Mouse (Mus musculus): ENCODE results near the gene Mef2d.

Mef2d gene

DNA sequence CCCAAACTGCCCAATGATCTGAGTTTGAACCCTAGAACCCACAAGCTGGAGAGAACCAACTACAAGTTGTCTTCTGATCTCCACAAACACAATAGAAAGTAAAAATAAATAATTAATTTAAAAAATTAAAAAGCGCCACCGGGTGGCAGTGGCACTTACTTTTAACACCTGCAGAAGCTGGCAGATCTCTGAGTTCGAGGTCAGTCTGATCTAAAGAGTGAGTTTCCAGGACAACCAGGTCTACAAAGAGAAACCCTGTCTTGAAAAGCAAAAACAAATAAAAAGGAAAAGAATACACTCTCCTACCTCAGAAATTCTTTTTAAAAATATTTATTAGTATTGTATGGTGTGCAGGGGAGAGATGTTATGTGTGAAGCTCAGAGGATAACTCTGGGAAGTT, 4.4 kb upstream of the Mef2d start:
- no peak for DNase-seq (ENCODE audit: low spot score)

DNA sequence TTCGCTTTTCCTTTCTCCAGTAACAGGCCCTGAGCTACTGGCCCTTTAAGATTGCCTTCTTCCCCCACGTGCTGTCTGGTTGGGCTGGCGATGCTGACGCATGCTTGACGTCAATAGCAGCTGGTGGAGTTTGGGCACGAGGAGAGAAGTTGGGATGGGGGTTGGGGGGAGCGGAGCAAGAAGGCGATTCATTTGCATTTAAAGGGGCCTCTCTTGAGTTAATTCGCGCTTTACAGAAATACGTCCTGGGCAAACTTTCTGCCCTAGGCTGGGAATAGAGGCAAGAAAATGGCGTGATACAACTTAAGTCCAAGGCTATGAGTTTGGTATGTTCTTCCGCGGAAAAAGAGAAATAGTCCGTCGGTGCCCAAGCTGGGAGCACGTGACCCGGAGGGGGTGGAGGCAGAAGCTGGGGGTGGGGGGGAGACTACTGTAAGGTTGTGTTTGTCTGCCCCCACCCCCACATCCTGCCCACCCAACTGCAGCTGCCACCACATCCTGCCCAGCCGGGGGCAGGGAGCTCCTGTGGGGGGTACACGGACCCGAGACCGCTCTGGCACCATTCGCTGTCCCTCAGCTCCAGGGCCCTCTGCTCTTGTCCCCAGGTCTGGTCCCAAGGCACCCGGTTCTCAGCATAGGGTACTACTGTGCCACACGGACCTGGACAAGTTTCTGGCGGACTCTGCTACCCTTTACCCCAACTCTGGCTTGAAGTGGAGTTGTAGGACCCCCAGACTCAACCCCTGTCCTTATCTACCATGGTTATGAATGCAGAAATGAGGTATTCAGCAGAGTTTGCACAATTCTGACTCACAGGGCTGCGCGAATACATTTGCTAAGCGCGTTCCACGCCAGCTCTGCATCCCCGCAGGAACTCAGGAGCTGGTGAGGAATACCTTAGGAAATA, 3.6 kb upstream of the Mef2d start:
- DNase-seq (ENCODE audit: low spot score): peak; percentile 98

GRCm38 (mm10) chr3:88139243-88140177, 2.7 kb upstream of the Mef2d start:
- DNase-seq (ENCODE audit: low spot score): peak; percentile 51

DNA sequence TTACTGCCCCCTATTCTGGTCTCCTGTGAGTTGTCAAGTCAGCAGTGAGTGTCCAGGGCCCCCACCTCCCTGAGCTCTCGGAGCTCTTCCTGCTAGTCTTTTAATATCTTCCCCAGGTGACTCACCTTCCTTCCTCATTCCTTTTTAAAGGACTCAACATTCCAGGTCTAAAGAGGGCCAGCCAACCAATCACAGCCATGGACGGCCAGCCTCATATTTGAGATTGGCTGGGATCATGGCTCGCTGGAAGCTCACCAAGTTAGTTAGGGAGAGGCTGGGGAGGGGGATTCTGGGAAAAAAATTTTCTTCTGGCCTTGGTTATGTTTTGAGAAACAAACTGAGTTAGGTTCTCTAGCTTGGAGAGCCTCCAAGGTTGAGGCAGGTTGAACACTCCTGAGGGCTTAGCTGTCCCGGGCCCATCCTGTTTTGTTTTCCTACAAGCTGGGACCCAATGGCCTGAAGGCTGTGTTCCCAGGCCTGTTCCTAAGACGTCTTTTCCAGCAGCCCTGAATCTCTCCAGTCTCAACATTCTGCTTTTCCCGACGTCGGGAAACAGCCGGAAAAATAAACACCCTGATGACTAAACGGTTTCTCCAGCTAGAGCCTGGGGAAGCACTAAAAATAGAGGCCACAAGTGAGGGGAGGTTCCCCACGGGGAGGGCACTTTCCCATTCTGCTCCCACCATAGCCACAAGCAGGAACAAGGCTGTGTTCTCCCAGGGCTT, 1.8 kb upstream of the Mef2d start:
- peak; percentile 87 for DNase-seq (ENCODE audit: low spot score)

DNA sequence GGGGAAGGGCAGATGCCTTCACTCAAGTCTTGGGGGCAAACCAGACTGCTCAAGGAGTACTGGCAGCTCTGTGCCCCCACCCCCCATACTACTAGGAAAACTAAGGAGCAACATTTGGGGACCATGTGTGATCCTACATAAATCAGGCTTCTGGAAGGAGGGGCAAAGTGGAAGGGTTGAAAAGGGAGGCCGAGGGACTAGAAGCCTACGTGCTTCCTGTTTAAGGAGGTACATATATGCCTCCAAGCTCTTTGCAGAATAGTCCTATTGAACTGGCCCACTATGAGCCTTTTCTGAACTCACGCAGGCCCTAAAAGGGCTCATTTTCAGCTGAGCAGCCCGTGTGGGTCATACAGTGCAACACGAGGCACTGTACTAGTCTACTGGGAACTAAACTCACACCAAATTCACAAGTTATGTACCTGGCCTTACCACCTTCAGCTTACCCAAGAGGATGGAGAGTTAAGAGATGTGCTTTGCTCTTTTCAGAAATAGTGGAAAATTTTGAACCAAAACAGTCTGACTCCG, 1.2 kb upstream of the Mef2d start:
- DNase-seq (ENCODE audit: low spot score): no peak

GRCm38 (mm10) chr3:88141439-88141786, 759 bp upstream of the Mef2d start:
- DNase-seq (ENCODE audit: low spot score): peak; percentile 70

DNA sequence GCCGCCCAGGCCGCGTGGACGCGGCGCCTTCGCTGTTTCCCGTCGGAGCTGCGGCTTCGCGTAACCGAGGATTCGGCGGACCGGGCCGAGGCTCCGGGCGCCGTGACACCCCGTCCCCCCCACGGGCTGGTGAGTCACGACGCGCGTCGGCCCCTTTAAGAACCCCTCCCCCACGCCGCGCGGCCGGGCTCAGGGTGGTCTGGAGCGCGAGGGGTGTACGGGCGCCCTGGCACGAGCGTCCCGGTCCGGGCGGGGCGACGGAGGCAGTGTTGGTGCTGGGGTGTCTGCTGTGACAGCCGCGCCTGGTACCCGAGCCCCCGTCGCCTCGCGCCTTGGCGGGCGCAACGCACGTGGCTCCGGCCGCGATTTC, 359 bp downstream of the Mef2d start:
- no peak for DNase-seq (ENCODE audit: low spot score)

DNA sequence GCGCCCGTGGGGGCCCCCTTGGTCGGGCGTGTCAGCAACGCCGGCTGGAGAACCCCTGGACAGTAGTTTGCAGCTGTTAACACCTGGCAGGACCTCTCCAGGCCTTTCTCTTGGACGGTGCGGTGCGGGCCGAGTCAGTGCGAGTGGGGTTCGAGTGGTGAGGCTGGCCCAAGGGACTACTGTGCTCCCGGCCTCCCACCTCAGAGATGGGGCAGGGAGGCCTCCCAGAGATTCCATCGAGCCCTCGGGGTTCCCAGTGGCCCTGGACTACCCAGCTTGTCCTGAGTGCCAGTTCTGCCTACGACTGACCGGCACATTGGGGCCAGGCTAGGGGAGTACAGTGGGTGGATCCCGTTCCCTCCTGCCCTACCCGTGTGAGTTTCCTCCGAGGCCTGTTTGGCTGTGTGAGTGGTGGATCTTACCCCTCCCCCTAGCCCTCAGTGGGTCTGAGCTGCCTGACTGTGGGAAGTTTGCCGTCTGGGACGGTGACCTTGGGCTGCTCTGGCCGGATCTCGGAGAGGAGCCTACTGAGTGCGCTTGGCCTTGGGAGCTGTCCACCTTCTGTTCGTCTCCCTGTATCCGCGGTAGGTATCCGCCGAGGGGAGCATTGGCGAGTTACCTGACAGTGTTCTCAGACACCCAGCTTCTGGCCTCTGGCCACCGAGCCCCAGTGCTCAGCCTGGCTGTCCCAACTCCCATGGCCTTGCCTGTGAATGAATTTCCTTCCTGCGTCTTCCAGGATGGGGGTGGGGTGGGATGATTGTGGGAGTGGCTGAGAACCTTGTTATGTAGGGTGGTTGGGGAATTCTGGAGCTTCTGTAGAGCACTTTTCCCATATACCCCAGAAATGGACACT, 972 bp downstream of the Mef2d start:
- peak; percentile 80 for DNase-seq (ENCODE audit: low spot score)

DNA sequence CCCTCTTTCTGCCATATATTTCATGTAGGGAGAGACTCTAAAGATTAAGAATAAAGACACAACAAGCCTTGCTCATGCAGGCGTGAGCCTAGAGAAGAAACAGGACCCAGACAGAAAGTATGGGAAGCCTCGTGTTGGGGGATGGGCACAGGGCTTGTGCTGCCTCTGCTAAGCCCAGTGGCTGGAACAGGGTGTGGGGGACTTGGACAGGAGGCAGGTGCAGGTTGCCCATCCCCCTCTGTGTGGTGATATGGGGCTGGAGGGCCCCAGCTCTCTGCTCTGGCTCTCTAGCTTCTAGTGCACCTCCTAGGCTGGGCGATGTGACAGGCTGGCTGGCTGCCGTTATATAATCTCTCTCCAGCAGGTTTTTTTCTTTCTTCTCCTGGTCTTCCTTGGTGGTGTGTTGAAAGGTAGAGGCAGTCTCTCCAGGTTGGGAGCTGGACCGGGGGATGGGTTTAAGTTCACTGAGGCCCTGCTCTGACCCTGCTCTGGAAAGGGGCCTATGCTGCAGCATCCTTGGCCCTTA, 1.9 kb downstream of the Mef2d start:
- peak; percentile 44 for DNase-seq (ENCODE audit: low spot score)

DNA sequence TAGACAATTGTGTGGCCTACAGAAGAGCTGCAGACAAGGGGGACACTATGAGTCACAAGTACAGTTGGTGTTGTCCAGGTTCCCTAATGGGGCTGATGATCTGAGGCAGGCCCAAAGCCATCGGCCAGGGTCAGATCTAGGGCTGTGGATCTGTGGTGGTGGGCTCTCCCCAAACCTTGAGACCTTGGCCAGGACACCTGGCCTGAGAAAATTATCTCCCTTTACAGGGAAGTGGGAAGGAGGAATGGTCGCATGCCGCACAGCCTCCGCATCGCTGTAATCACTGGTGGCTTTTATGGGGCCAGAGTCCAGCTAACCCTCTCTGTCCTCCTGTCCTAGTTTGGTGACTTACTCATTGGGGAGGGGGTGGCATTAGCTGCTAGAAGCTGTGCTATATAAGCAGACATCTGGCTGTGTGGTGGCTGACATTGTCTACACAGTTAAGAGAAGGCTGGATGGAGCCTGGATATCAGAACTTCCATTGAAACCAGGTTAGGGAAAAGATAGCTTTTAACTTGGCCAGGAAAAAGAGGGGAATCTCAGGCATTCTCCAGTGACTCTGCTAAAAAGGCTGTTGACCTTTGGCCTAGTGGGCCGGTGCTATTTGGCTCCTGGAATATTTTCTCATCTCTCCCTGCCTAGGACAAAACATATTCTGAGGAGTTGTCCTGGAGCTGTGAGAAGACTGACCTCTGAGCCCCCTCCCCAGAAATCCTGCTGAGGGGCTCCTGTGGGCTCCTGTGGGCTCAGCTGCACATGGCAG, 2.7 kb downstream of the Mef2d start:
- no peak for DNase-seq (ENCODE audit: low spot score)

DNA sequence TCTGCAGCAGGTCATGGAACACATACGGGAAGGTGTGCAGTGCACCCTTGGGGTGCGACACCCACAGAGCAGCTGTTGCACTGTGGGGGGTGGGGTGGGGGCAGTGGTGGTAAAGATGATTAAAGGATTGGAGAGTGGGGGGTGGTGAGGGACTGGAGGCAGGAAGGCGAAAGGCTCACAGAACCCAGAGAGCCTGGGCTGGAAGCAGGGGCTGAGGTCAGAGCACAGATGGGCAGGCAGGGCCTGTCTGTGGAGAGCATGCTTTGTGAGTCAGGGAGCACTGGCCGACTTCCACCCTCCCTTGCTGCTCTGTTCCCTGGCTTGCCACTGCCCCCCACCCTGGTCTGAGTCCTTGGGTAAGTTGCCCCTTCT, 3.2 kb downstream of the Mef2d start:
- DNase-seq (ENCODE audit: low spot score): no peak

DNA sequence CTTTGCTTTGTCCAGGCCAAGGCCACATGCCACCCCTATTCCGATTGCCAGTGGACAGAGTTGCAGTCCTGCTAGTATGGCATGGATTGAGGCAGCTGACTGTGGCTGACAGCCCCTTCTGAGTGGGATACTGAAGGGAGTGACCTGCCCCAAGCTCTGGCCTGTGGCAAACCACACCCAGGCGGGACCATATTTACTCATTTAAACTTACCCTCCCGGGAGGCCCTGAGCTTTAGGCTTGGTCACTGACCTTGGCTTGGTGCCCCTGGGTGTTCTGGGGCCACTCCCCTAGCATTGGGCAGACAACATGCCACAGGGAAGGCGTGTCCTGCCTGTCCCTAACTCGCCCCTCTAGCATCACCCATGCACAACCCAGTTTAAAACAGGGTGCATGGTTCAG, 3.8 kb downstream of the Mef2d start:
- DNase-seq (ENCODE audit: low spot score): peak; percentile 61

DNA sequence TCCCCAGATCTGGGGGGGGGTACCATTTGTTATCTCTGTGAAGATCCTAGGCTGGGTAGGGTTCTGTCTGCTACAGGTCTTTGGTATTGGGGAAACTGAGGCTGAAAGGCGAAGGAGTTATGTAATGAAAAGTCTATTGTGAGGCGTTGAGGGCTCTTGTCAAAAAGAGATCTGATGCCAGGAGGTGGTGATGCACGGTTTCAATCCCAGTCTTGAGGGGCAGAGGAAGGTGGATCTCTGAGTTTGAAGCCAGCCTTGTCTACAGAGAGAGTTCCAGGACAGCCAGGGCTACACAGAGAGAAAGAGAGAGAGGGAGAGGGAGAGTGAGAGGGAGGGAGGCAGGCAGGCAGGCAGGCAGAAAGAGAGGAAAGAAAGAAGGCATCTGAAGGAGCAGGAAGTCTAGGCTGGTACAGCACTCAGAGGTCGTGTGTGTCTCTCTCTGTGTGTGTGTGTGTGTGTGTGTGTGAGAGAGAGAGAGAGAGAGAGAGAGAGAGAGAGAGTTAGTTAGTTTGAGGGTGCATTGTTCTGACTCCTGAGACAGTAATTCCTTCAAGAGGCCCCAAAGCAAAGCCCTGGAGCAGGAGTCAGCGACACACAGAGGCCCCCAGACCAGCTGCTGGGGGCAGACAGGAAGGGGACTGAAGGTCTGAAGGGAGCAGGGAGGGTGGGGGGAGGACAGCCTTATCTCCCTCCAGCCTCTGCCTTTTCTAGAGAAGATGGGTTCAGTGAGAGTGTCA, 4.4 kb downstream of the Mef2d start:
- DNase-seq (ENCODE audit: low spot score): no peak

GRCm38 (mm10) chr3:88147444-88147843, 5.3 kb downstream of the Mef2d start:
- DNase-seq (ENCODE audit: low spot score): no peak

DNA sequence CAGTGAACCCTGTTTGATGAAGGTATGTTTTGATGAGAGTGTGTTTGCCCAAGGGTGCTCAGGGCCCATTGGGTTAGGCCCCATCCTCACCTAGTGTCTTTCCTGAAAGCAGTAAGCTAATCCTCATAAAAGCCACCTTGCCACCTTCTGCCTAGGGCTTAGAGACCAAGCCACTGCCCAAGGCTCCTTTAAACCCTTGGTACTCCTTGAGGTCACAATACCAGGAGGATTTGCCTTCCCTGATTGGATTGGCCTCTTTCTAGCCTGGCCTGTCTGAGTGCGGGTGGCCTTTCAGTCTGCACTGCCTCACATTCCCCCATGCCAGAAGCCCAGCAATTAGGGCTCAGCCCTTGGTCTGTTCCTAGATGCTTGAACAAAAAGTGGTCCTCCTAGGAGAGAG, 5.7 kb downstream of the Mef2d start:
- no peak for DNase-seq (ENCODE audit: low spot score)

- no peak for DNase-seq (ENCODE audit: low spot score)
Observed at GRCm38 (mm10) chr3:88148354-88148753, 6.2 kb downstream of the Mef2d start.

DNA sequence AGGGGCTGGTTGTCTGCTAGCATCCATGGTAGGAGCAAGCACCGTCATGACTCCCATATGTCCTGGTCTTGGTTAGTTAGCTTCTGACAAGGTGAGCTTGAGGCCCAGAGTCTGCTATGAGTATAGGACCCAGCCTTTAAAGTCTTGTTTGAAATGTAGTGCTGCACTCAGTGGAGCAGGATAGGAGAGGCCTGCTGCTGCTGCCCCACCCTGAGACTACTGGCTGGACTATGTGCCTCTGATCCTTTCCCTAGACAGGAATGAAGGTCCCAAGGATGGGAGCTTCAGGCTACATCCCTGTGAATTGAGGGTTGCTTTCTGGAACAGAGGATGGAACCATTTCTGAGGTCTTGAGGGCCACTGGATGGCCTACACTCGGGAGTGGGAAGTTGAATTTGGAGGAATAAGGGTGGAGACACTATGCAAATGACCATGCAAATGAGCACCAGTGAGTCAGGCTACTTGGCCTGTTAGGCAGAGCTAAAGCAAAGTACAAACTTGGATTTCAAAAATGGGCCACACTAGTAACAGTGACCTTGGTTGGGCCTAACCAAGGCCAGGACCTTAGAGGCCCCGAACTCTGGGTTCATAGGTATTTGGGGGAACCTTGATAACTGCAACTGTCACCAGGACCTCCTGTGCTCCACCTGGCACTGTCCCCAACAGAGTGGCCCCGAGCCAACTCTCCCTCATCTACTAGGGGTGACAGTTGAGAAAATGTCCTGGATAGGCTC, 6.8 kb downstream of the Mef2d start:
- peak; percentile 41 for DNase-seq (ENCODE audit: low spot score)

DNA sequence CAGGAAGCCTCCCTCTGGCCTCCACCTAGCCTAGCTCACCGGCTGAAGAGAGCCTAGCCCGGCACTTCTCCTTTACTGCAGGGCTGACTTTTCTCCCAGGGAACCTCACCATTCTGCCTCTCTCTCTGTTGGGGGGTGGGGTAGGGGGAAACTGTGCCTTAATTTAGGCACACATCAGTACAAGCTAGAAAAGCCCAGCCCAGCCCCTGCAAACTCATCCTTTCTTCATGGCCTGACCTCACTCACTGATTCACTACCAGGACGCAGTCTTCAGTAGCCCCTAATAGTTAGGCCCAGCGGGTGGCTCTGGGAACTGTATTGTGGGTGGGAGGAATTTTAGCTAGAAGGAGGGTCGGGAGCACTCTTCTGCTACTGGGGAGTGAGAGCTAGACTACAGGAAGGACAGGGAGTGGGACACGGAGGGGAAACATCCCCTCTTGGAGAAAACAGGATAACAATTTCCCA, 7.4 kb downstream of the Mef2d start:
- no peak for DNase-seq (ENCODE audit: low spot score)
